Mouse (Mus musculus): ENCODE measurements around the gene Dpy19l3.
A peak's percentile ranks its signal among the peaks of the same experiment; 100 is the strongest.

Gene Dpy19l3

DNA sequence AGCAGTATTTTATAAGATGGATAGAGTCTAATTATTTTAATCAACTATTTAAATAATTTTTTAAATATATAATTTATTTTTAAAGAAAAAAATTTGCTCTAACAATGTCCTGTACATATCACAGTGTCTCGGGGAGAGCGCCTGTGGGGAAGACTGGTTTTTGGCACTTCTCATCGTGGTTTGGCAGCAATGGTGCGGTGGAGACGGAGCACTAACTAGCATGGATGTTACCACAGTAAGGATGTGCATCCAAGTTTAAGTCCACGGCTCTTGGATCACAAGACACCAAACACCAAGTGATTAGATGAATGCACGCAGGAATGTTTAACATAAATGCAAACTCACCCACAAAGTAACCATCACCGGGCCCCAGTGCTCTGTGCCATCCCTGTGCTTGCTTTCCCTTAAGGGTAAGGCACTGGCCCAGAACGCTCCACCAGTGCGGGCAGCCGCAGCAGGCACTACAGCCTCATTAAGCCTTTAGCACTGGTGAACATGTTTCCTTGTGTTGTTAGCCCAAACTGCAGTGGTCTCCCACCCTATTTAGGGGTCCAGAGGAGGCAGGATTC lies 65.4 kb downstream of the Dpy19l3 start:
- DNase-seq (ENCODE audit: low spot score) = no peak

DNA sequence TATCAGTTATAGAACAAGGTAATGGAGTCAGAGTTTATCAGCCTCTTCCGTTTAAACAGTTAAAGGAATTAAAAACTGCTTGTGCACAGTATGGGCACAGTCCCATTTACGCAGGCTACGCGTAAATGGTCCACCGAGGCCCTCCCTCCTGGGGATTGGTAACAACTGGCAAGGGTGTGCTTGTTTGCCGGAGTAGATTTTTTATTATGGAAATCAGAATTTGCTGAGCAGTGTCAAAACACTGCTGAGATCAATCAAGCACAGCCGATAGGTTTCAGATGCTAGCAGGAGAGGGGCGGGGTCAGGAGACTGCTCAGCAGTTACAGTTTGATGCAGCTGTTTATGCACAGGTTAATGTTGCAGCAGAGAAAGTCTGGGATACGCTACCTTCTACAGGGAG lies 66.0 kb downstream of the Dpy19l3 start:
- no peak for DNase-seq (ENCODE audit: low spot score)

DNA sequence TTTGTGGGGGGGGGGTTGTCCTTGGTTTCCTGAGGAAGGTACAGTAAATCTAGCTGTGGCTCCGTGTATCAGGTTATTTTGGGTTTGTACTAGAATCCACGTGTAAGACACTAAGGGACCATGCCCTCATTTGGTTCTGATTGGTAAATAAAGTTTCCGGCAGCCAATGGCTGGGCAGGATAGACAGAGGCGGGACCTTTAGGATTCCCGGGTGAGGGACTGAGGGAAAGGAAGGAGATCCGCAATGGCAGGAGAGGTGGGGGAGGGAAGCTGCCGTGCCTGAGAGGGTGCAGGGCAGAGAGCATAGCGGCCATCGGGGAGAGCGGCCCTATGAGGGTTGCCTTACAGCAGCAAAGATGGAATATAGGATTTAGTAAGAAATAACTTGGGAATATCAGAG lies 67.0 kb downstream of the Dpy19l3 start:
- peak; percentile 59 for DNase-seq (ENCODE audit: low spot score)

DNA sequence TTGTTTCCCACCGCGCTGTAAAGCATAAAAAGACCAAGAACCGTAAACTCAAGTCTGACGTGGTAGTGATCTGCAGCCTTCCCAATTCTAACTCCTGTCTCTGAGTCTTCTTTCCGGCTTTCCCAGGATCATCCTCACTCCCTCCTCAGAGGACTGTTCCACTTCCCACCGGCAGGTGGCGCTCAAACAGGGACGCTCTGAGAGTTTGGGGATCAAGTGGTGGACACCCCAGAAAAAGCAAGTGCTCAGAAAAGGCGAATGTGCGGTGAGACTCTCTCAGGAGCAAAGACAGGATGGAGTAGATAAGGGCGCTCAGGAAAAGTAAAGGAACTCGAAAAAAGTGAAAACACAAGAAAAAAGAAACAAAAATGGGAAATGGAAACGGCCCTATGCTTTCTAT lies 67.5 kb downstream of the Dpy19l3 start:
- DNase-seq (ENCODE audit: low spot score) = peak; percentile 82

DNA sequence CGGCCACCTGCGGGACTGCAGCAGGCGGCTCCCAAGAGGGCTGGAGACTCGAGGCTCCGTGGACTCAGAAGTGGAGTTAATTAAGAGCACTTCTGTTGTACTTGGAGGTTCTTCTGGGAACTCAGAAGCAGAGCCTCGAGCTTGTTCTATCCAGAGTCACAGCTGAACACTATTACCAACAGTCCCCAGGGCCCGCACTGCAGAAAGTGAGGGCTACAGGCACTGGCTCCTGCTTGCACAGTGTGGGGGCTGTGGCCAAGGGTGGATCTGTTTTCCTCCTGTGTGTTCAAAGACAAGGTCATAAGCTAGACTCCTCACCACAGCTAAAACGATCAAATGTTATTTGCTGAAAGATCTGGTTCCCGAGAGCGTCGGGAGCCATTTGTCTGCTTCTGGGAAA lies 68.0 kb downstream of the Dpy19l3 start:
- peak; percentile 59 for DNase-seq (ENCODE audit: low spot score)

DNA sequence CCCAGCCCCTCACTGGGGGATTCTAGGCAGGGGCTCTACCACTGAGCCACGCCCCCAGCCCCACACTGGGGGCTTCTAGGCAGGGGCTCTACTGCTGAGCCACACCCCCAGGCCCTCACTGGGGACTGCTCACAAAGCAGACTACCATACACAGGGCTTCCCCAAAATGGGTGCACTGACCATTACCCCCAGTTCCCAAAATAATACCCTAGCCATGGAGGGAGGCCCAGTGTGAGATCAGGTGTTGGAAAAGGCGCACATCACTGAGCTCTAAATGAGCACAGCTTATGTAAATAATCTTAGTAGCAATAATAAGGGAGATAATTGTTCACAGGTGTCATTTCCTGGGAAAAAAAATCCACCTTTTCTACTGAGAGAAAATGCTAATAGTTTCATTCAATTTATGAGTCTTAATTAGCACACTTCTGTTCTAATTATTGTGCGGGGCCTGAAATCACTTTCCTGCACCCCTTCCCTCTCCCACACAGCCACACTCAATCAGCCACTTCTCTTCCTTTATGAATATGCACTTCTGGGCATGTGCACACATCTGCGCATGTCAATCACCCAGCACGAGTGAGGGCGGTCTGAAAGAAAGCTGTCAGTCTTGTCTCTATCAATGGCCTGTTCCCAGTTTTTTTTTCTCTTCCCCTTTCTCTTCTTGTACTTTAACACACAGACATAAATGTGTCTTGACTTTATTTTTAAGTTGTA lies 70.7 kb downstream of the Dpy19l3 start:
- DNase-seq (ENCODE audit: low spot score) = no peak

DNA sequence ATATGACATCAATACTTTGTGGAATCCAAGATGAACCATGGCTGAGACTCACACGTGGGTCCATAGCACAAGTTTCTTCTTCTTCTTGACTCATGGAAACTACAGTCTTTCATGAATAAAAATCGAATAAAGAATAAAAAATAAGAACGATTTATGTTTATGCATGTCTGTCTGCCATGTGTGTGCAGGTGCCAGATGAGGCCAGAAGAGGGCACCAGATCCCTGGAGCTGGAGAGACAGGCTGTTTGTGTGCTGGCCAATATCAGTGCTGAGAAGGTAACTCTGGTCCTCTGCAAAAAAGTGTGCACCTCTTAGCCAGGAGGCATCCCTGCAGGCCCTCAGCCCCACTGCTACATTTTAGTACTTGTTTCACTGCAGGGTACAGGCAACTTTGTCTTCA lies 72.7 kb downstream of the Dpy19l3 start:
- DNase-seq (ENCODE audit: low spot score) = no peak

DNA sequence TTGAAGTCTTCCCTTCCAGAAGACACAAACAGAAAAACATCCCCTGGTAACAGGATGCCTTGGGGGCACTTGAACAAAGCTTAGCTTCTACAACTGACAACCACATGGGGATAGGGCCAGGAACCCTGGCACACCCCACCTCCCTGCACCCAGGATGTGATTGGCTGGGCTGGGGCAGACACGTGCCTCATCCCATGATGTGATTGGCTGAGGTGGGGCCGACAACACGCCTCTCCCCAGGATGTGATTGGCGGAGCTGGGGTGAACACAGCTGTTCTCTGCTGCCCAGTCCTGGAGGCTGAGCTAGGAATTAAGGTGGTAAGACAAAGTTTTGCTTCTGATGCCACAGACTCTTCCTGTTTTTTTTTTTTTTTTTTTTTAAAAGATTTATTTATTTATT lies 75.3 kb downstream of the Dpy19l3 start:
- no peak for DNase-seq (ENCODE audit: low spot score)

DNA sequence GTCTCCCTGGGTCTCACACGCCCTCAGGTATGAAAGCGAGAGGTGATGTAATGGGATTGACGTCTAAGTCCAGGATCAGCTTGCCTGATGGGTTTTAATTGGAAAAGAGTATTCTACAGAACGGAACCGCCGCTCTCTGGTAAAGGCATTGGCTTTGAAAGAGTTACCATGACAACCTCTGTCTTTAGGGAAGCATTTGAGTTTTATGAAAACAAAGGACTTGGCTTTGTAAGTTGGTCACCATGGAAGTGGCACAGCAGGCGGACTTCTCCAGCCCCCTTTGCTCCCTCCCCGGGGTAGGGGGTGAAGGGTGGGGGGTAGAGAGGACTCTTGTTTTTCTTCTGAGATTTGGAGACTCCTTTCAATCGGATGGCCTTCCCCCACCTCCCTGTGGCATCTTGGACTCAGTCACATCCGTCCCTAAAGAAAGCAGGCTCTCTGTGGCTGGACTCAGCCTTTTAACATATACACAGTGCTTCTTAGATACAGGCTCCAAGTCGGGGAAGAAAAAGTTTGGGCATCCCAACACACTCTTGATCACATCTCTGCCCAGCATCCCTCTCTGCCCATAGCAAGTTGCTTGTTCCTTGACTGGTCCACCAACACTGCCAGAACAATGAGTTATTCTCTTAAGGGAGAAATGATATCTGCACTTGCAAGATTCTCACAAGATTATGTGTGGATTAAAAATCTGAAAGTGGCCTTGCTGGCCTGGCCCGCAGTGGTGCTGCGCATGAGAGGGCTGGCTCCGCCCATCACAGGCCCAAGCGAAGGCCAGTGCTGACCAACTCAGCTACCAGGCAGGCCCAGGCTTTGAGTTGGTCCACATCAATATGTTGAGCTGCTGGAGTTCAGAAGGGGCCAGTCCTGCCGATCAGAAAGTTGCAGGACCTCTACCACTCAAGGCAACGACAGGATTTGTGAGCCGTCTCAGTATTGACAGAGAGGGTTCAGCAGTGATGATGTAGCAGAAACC lies 85.9 kb downstream of the Dpy19l3 start:
- DNase-seq (ENCODE audit: low spot score) = no peak

DNA sequence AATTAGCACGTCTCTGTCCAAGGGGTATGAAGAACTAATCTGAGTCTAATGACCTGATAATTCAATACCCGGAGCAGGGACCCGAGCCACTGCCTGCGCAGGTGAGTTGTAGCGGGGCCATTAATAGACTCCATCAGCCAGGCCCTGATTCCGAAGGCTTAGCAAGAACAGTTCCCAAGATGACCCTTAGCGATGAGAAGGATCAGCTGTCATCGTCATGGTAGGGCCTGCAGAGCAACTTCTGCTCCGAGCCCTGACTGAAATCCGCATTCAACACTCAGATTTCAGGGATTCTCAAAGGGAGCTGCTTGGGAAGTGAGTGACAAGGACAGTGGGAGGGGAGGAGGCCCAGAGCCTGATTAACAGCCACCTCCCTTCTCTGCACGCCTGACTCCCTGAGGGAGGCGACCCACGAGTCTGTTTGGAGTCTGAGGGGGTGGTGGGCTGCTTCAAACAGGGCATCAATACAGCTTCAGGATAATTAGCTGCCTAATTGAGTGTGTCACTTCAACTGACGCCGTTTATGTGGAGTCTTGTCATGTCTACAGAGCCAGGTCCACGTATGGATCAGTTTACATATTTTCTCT lies 90.4 kb downstream of the Dpy19l3 start:
- DNase-seq (ENCODE audit: low spot score) = no peak

DNA sequence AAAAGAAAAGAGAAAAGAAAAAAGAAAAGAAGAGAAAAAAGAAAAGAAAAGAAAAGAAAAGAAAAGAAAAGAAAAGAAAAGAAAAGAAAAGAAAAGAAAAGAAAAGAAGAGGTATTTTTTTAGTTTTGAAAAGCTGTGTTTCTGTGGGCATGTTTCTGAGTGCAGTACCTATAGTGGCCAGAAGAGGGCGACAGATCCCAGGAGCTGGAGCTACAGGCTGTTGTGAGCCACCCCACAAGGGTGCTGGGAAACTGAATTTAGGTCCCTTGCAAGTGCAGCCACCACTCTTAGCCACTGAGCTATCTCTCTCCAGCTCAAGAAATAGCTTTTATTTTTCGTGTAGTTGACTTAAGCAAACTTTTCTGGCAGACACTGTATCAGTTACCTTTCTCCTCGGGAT lies 95.1 kb downstream of the Dpy19l3 start:
- DNase-seq (ENCODE audit: low spot score) = peak; percentile 79

DNA sequence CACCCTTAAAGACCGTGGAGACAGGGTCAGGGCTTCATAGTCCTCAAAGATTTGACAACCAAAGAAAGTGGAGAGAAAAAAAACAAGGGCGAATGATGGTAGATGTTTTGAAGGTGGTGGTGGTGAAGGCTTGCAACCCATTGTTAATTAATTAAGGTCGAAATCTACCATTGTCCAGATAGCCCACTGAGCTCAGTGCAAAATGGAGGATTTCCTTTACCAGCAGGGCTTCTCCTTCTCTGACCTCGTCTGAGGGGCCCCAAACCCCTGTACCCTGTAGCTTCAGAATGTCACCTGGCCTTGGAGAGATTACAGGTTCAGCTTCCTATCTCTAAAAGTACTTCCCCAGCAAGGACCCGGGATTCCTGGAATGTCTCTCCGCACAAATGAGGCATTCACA lies 96.4 kb downstream of the Dpy19l3 start:
- no peak for DNase-seq (ENCODE audit: low spot score)

DNA sequence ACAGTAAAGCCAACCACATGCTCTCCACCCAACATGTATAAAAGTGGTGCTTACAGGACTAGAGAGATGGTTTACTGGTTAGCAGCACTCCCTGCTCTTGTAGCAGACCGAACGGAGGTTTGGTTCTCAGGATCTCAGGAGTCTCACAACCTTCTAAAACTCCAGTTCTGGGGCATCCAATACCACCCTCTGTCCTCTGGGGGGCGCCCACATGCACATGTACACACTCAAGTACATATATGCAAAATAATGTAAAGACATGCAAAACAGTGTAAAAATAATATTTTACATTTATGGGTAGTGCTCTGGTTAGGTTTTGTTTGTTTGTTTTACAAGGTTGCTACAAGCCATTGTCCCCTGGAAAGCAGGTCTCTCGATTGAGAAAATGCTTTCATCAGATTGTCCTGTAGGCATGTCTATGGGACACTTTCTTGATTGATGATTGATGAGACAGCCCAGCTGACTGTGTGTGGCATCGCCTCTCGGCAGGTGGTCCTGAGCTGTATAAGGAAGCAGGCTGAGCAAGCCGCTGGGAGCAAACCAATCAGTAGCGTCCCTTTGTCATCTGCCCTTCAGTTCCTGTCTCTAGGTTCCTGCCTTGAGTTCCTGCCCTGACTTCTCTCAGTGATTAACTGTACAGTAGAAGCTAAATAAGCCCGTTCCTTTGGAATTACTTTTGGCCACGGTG lies 102.5 kb downstream of the Dpy19l3 start:
- no peak for DNase-seq (ENCODE audit: low spot score)

DNA sequence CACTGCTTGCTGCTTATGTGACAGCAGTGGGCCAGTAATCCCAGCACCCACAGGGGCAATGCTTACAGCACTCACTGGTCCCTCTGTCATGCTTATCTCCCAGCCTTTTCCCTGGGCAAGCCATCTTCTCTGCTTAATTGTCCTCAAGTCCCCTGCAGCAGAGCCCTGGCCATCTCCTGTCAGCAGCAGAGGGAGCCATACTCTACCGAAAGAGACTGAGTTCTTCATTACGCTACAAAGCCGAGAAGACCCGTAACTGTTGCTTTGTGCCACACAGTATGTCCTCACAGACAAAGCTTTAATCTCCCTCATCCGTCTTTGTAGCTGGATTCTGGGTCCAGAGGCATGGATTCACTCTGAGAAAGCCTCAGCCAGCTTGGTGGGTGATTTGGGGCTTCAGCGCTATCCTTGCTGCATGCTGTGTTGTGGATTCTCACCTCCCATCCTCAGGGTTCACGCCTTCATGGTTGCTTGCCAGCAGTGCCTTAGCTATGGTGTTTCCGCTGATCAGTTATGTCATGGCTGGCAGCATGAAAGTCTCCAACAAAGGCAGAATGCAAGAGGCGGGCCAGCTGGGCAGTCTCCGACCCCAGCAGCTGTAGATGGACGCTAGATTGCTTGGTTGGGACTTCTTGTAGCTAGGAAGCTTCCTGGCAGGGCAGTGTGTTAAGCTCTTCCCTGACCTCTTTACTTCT lies 103.4 kb downstream of the Dpy19l3 start:
- DNase-seq (ENCODE audit: low spot score) = no peak

DNA sequence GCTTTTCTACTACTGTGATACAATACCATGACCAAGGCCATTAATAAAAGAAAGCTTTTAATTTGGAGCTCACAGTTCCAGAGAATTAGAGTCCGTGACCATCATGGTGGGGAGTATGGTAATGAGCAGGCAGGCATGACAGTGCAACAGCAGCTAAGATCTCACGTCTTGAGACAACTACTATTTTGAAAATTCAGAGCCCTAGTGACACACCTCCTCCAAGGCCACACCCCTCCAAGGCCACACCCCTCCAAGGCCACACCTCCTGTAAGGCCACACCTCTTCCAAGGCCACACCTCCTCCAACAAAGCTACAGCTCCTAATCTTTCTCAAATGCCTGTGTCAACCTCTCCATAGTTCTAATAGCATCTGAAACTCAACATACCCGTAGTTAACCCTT lies 105.2 kb downstream of the Dpy19l3 start:
- DNase-seq (ENCODE audit: low spot score) = peak; percentile 78

DNA sequence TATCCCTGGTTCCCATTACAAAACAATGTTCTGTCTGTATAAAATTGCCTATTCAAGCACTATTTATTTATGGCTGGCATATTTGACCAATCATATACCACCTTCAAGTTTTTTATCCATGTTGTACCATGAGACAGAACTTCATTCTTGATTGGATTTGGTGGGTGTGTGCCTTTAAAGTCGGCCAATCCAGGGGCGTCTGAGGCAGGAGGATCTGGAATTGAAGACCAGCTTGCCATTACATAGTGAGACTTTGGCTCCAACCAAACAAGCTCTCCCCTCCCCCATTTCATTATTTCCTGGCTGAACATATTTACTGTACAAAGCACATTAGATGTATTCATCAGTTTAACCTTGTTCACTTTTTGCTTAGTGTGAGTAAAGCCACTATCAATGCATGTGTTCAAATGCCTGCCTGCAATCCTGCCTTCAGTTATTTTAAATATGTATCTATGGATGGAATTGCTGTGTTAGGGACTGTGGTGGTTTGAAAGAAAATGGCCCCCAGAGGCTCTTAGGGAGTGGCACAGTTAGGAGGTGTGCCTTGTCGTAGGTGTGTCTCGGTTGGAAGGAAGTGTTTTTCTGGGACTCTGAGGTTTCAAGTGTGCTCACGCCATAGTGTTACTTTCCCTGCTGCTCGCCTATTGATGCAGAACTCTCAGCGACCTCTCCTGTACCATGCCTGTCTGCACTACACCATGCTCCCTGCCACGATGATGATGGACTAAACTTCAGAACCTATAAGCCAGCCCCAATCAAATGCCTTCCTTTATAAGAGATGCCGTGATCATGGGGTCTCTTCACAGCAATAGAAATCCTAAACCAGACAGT lies 105.8 kb downstream of the Dpy19l3 start:
- DNase-seq (ENCODE audit: low spot score) = no peak

DNA sequence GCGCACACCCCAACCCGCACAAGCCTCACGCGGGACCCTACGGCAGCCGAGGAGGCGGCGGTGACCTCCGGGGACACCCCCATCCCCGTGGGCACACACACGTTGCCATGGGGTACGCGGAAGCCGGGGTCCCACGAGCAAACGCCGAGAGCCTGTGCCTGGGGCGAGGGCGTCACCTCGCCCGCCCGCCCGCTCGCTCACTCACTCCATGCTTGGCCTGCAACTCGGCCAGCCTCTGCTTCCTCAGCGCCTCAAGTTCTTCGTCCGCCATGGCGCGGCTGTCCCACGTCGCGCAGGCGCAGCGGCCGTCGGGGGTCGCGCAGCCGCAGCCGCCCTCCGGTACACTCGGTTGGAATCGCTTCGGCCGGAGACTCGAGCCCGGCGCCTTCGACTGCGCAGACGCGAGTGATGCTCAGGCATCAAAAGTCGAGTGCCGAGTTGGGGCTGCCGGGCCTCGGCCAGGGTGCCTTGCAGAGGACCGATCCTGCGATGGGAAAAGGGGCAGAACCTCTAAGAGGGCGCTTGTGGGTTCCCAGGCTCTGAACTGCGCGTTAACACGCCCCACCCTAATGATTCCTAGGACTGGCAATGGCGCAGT lies 107.1 kb downstream of the Dpy19l3 start, which contains the start of gene Pdcd5:
Gene Pdcd5, minus strand, starts transcription at position 421 of the 598 bp plus-strand sequence.
- peak; percentile 99 for DNase-seq (ENCODE audit: low spot score)

DNA sequence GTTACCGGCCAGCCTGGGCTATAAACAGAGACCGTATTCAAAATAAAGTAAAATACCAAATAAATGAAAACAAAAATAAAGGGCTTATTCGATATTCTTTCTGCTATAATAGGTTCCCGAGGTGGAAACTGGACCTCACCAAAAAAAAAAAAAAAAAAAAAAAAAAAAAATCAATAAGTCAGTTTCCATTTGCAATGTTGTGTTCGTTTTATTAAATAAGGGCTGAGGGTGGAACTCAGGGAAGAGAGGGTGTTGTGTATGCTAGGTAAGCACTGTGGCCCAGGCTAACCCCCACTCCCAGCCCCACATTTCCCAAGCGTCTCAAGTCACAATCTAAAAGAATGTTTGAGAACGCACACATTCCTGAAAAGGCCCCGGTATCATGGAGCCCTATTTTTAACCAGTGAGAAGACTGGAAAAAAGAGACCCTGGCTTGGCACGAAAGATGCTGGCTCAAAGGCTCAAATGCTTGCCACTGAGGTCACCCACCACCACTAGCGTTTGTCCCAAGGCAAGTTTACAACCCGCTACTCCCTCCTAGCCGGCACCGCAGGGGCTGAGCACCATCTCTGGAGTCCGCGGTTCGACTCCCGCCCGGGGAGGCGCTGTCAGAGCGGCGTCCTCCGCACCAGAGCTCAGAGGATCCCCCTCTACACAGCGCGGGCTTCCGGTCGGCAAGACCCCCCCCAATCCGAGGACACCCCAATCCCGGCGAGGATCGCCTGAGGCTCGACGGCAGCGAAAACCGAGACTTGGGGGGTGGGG lies 107.8 kb downstream of the Dpy19l3 start:
- DNase-seq (ENCODE audit: low spot score) = peak; percentile 58

DNA sequence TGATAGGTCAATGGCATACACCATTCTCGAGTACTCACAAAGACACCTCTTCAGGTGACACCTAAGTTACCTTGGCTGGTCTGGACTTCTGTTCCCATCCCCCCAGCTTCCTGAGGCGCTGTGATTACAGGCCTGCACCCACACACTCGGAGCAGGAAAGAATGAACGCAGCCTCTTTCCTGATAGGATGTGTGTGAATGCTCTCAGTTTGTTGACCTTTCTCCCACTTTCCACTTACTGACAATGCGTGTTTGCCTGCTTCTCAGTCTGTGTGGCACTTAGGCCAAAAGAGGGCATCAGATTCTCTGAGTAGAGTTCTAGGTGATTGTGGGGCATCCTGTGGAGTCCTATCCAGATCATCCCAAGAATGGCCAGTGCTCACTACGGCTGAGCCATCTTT lies 114.2 kb downstream of the Dpy19l3 start:
- DNase-seq (ENCODE audit: low spot score) = no peak
